Mouse (Mus musculus): Measurements from ENCODE around the gene Sbno2. TPM values are rescaled to one million over a fixed set of nuclear protein-coding genes. Genes with fewer than 3 reads are reported as not detected.

The Sbno2 gene
- polyA plus RNA-seq, 1 experiment from 2014 or later = 15.0 TPM

- H3K4me1 ChIP-seq = peaks cover 95% of the 10 kb centered on the region
- no peak overlapping the region for H3K4me3 ChIP-seq
- peak overlapping the region; percentile 95 for H3K4me2 ChIP-seq
- H3K27me3 ChIP-seq (replicated peaks) = no peaks in the 10 kb centered on the region
- peak overlapping the region; percentile 56; the same call in 1 of the 2 replicates for H3K9ac ChIP-seq
- no peaks in the 10 kb centered on the region for H3K9me3 ChIP-seq (replicated peaks)
- ATAC-seq = no peak
- peak overlapping the region; percentile 70 for H3K27ac ChIP-seq
- WGBS (ENCODE audit: insufficient replicate concordance) = 69% methylated on average over 5 of the region's 5 CpGs
- H3K36me3 ChIP-seq = peaks cover 22% of the 10 kb centered on the region
Observed at GRCm38 (mm10) chr10:80098630-80099029, 6.7 kb downstream of the Sbno2 start.

- Histone ChIP-seq H3K27ac (peak overlapping the region; percentile 70), H3K4me3 (no peak overlapping the region), H3K4me1 (peaks cover 97% of the 10 kb centered on the region), H3K9ac (peak overlapping the region; percentile 56), H3K4me2 (peak overlapping the region; percentile 95), H3K36me3 (peaks cover 28% of the 10 kb centered on the region), H3K27me3 (replicated peaks) (no peaks in the 10 kb centered on the region), H3K9me3 (replicated peaks) (no peaks in the 10 kb centered on the region)
- WGBS (ENCODE audit: insufficient replicate concordance) = 14% methylated on average over 7 of the region's 7 CpGs
- peak; percentile 47; the same call in 1 of the 2 replicates for ATAC-seq
Observed at GRCm38 (mm10) chr10:80097275-80097674, 8.1 kb downstream of the Sbno2 start.

- no peaks in the 10 kb centered on the region for H3K27me3 ChIP-seq (replicated peaks)
- H3K4me3 ChIP-seq = no peak overlapping the region
- H3K9me3 ChIP-seq (replicated peaks) = no peaks in the 10 kb centered on the region
- H3K4me2 ChIP-seq = no peak overlapping the region
- H3K27ac ChIP-seq = no peak overlapping the region
- WGBS (ENCODE audit: insufficient replicate concordance) = 93% methylated on average over 5 of the region's 5 CpGs
- H3K9ac ChIP-seq = no peak overlapping the region
- H3K4me1 ChIP-seq = peaks cover 92% of the 10 kb centered on the region
- no peak for ATAC-seq
- peaks cover 34% of the 10 kb centered on the region for H3K36me3 ChIP-seq
Observed at GRCm38 (mm10) chr10:80095547-80095946, 9.8 kb downstream of the Sbno2 start.

GRCm38 (mm10) chr10:80094684-80095083 lies 10.7 kb downstream of the Sbno2 start:
- Histone ChIP-seq H3K4me1 (peaks cover 92% of the 10 kb centered on the region), H3K27ac (0 out of 2 replicates have a peak overlapping the region, but pooled peaks have one; percentile 0), H3K4me2 (no peak overlapping the region), H3K9me3 (replicated peaks) (no peaks in the 10 kb centered on the region), H3K9ac (no peak overlapping the region), H3K27me3 (replicated peaks) (no peaks in the 10 kb centered on the region), H3K36me3 (peaks cover 37% of the 10 kb centered on the region), H3K4me3 (no peak overlapping the region)
- ATAC-seq = no peak
- WGBS (ENCODE audit: insufficient replicate concordance) = 73% methylated on average over 3 of the region's 3 CpGs

- Histone ChIP-seq H3K27me3 (replicated peaks) (no peaks in the 10 kb centered on the region), H3K9ac (no peak overlapping the region), H3K27ac (no peak overlapping the region), H3K4me1 (peaks cover 91% of the 10 kb centered on the region), H3K36me3 (peaks cover 35% of the 10 kb centered on the region), H3K9me3 (replicated peaks) (no peaks in the 10 kb centered on the region), H3K4me2 (no peak overlapping the region), H3K4me3 (no peak overlapping the region)
- no peak for ATAC-seq
- 84% methylated on average over 6 of the region's 6 CpGs for WGBS (ENCODE audit: insufficient replicate concordance)
Observed at GRCm38 (mm10) chr10:80094085-80094484, 11.3 kb downstream of the Sbno2 start.

- WGBS (ENCODE audit: insufficient replicate concordance) = 86% methylated on average over 5 of the region's 5 CpGs
- Histone ChIP-seq H3K27me3 (replicated peaks) (no peaks in the 10 kb centered on the region), H3K9ac (no peak overlapping the region), H3K4me1 (peaks cover 91% of the 10 kb centered on the region), H3K36me3 (peaks cover 35% of the 10 kb centered on the region), H3K27ac (no peak overlapping the region), H3K4me3 (no peak overlapping the region), H3K9me3 (replicated peaks) (no peaks in the 10 kb centered on the region), H3K4me2 (no peak overlapping the region)
- no peak for ATAC-seq
Observed at GRCm38 (mm10) chr10:80092690-80093089, 12.7 kb downstream of the Sbno2 start.

- Histone ChIP-seq H3K36me3 (peaks cover 32% of the 10 kb centered on the region), H3K27me3 (replicated peaks) (no peaks in the 10 kb centered on the region), H3K27ac (no peak overlapping the region; the same call in 1 of the 2 replicates), H3K4me1 (peaks cover 91% of the 10 kb centered on the region), H3K9ac (no peak overlapping the region), H3K4me3 (no peak overlapping the region), H3K9me3 (replicated peaks) (no peaks in the 10 kb centered on the region), H3K4me2 (no peak overlapping the region)
- WGBS (ENCODE audit: insufficient replicate concordance) = 90% methylated on average over 6 of the region's 6 CpGs
- ATAC-seq = no peak
Observed at GRCm38 (mm10) chr10:80091527-80091926, 13.8 kb downstream of the Sbno2 start.

GRCm38 (mm10) chr10:80089146-80089545 lies 16.2 kb downstream of the Sbno2 start:
- H3K4me1 ChIP-seq = peaks cover 81% of the 10 kb centered on the region
- peak overlapping the region; percentile 18; the same call in 1 of the 2 replicates for H3K27ac ChIP-seq
- 58% methylated on average over 4 of the region's 4 CpGs for WGBS (ENCODE audit: insufficient replicate concordance)
- H3K27me3 ChIP-seq (replicated peaks) = no peaks in the 10 kb centered on the region
- no peak overlapping the region for H3K4me3 ChIP-seq
- no peaks in the 10 kb centered on the region for H3K9me3 ChIP-seq (replicated peaks)
- H3K9ac ChIP-seq = no peak overlapping the region
- peak; percentile 34 for ATAC-seq
- H3K36me3 ChIP-seq = peaks cover 46% of the 10 kb centered on the region
- no peak overlapping the region for H3K4me2 ChIP-seq

- Histone ChIP-seq H3K4me3 (no peak overlapping the region), H3K36me3 (peaks cover 57% of the 10 kb centered on the region), H3K9me3 (replicated peaks) (no peaks in the 10 kb centered on the region), H3K4me1 (peaks cover 79% of the 10 kb centered on the region), H3K4me2 (no peak overlapping the region), H3K27ac (peak overlapping the region; percentile 70), H3K9ac (no peak overlapping the region), H3K27me3 (replicated peaks) (no peaks in the 10 kb centered on the region)
- ATAC-seq = no peak
- WGBS (ENCODE audit: insufficient replicate concordance) = 58% methylated on average over 8 of the region's 8 CpGs
Observed at GRCm38 (mm10) chr10:80087483-80087882, 17.9 kb downstream of the Sbno2 start.

GRCm38 (mm10) chr10:80086847-80087246 lies 18.5 kb downstream of the Sbno2 start:
- peaks cover 79% of the 10 kb centered on the region for H3K4me1 ChIP-seq
- peak overlapping the region; percentile 24; the same call in 1 of the 2 replicates for H3K9ac ChIP-seq
- no peaks in the 10 kb centered on the region for H3K27me3 ChIP-seq (replicated peaks)
- H3K27ac ChIP-seq = peak overlapping the region; percentile 70
- no peak overlapping the region for H3K4me3 ChIP-seq
- WGBS (ENCODE audit: insufficient replicate concordance) = 31% methylated on average over 3 of the region's 3 CpGs
- ATAC-seq = no peak
- H3K4me2 ChIP-seq = peak overlapping the region; percentile 10; the same call in 1 of the 2 replicates
- H3K36me3 ChIP-seq = peaks cover 62% of the 10 kb centered on the region
- H3K9me3 ChIP-seq (replicated peaks) = no peaks in the 10 kb centered on the region

GRCm38 (mm10) chr10:80084817-80085487 lies 20.4 kb downstream of the Sbno2 start:
- 82% methylated on average over 9 of the region's 9 CpGs for WGBS (ENCODE audit: insufficient replicate concordance)
- H3K36me3 ChIP-seq = peaks cover 66% of the 10 kb centered on the region
- no peak overlapping the region for H3K27ac ChIP-seq
- no peak overlapping the region for H3K4me3 ChIP-seq
- H3K4me2 ChIP-seq = no peak overlapping the region
- H3K27me3 ChIP-seq (replicated peaks) = no peaks in the 10 kb centered on the region
- H3K4me1 ChIP-seq = peaks cover 86% of the 10 kb centered on the region
- no peak overlapping the region for H3K9ac ChIP-seq
- H3K9me3 ChIP-seq (replicated peaks) = no peaks in the 10 kb centered on the region
- ATAC-seq = no peak

GRCm38 (mm10) chr10:80081075-80081474 lies 24.3 kb downstream of the Sbno2 start:
- peak overlapping the region; percentile 32 for H3K4me3 ChIP-seq
- peaks cover 90% of the 10 kb centered on the region for H3K36me3 ChIP-seq
- H3K27ac ChIP-seq = peak overlapping the region; percentile 96
- WGBS (ENCODE audit: insufficient replicate concordance) = 17% methylated on average over 3 of the region's 3 CpGs
- peak; percentile 93 for ATAC-seq
- H3K9me3 ChIP-seq (replicated peaks) = no peaks in the 10 kb centered on the region
- H3K4me1 ChIP-seq = peaks cover 68% of the 10 kb centered on the region
- peak overlapping the region; percentile 76 for H3K4me2 ChIP-seq
- no peaks in the 10 kb centered on the region for H3K27me3 ChIP-seq (replicated peaks)
- peak overlapping the region; percentile 73 for H3K9ac ChIP-seq

Measured in liver, embryonic 12.5 days (tissue).